Mouse (Mus musculus): ENCODE measurements around the gene Rad51b. TPM values are rescaled to one million over a fixed set of nuclear protein-coding genes. Genes with fewer than 3 reads are reported as not detected.

The Rad51b gene
- polyA plus RNA-seq, 1 experiment from 2014 or later, result 4.7 TPM

DNA sequence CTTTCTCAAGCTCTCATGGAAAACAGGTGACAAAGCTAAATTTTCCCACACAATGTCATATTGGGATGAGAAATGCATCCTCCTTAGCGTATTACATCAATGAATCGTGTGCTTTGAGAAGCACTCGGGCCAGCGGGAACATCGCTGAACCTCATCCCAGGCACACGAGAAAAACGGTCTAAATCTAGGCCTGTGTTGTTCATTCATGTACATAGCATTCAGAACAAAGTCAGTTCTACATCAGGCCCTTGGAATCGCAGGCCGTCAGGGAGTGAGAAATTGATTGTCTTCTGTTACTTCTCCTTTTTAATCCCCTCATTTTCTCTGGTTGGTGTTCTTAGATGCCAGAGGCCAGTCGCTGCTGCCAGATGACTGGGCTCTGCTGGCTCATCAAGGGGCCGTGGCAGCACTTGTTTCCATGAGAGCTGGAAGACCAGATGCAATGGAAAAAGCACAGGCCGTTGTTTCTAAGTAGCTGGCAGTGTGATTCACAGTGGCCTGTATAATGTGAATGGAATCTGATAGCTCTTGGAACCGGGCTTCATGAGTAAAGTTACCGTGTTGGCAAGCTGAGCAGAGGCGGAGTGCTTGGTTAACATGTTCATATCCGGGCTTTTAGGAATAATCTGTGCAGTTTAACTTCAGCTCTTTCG lies 191.6 kb downstream of the Rad51b start:
- ATAC-seq (ENCODE audit: insufficient read depth, low FRiP score, low TSS enrichment) (no peak), DNase-seq (ENCODE audit: low spot score) (no peak)
- H3K9me3 ChIP-seq (ENCODE audit: control insufficient read depth, low read length), result no peaks in the 10 kb centered on the region
- H3K36me3 ChIP-seq (ENCODE audit: control insufficient read depth, insufficient read depth, low read length), result no peaks in the 10 kb centered on the region
- H3K4me2 ChIP-seq (ENCODE audit: low read depth), result no peak overlapping the region
- 88% methylated on average over 17 of the region's 17 CpGs for WGBS
- H3K4me1 ChIP-seq (ENCODE audit: control insufficient read depth, insufficient read depth, low read length), result 0 out of 2 replicates have a peak, but pooled peaks cover 2% of the 10 kb centered on the region
- no peaks in the 10 kb centered on the region for H3K27me3 ChIP-seq (ENCODE audit: control insufficient read depth, insufficient read depth, low read length)
- no peak overlapping the region for H3K9ac ChIP-seq (ENCODE audit: low read length)
- H3K27ac ChIP-seq (ENCODE audit: low read depth, low read length), result no peak overlapping the region
- no peak overlapping the region for H3K4me3 ChIP-seq (ENCODE audit: low read depth, low read length)

DNA sequence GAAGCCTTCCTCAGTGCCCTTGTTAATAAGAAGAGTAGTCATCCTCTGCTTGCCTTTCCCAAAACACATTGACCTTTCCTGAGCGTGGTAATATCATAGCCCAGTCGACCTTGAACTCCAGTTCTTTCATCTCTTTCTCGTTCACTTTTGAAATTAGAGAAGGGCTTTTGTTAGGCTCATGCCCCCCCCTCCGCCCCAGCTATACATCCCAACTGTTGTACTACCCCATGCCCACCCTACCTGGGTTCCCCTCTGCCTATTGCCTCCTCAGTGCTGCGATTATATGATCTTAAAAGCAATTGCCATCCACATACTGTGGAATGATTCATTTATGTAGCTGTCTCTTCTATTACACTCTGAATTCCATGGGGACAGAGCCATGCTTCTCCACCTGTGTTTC lies 193.5 kb downstream of the Rad51b start:
- no peaks in the 10 kb centered on the region for H3K36me3 ChIP-seq (ENCODE audit: control insufficient read depth, insufficient read depth, low read length)
- H3K27ac ChIP-seq (ENCODE audit: low read depth, low read length), result no peak overlapping the region
- H3K4me3 ChIP-seq (ENCODE audit: low read depth, low read length), result no peak overlapping the region
- DNase-seq (ENCODE audit: low spot score) (no peak), ATAC-seq (ENCODE audit: insufficient read depth, low FRiP score, low TSS enrichment) (no peak)
- H3K9ac ChIP-seq (ENCODE audit: low read length), result no peak overlapping the region
- H3K27me3 ChIP-seq (ENCODE audit: control insufficient read depth, insufficient read depth, low read length), result no peaks in the 10 kb centered on the region
- 77% methylated on average over 5 of the region's 5 CpGs for WGBS
- no peak overlapping the region for H3K4me2 ChIP-seq (ENCODE audit: low read depth)
- no peaks in the 10 kb centered on the region for H3K9me3 ChIP-seq (ENCODE audit: control insufficient read depth, low read length)
- 0 out of 2 replicates have a peak, but pooled peaks cover 2% of the 10 kb centered on the region for H3K4me1 ChIP-seq (ENCODE audit: control insufficient read depth, insufficient read depth, low read length)

DNA sequence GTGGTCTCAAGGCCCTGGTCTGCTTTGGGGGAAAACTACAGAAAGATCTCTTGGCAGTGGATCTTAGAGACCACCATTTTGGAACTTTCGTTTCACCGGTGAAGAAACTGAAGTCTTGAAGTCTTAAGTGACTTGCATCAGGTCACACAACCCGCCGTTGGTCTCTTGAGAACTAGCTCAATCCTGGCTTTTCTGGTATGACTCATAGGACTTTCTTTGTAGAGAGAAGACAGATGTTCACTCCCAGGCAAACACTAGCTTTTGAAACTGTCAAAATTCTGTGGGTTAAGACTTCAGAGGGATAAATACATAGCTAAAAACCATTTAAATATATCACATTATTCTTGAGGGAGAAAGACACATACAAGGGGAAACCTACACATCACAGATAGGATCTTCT lies 195.1 kb downstream of the Rad51b start:
- no peaks in the 10 kb centered on the region for H3K27me3 ChIP-seq (ENCODE audit: control insufficient read depth, insufficient read depth, low read length)
- H3K4me3 ChIP-seq (ENCODE audit: low read depth, low read length), result no peak overlapping the region
- 0 out of 2 replicates have a peak, but pooled peaks cover 2% of the 10 kb centered on the region for H3K4me1 ChIP-seq (ENCODE audit: control insufficient read depth, insufficient read depth, low read length)
- no peaks in the 10 kb centered on the region for H3K36me3 ChIP-seq (ENCODE audit: control insufficient read depth, insufficient read depth, low read length)
- ATAC-seq (ENCODE audit: insufficient read depth, low FRiP score, low TSS enrichment) (no peak), DNase-seq (ENCODE audit: low spot score) (no peak)
- WGBS, result 93% methylated on average over 4 of the region's 4 CpGs
- no peak overlapping the region for H3K27ac ChIP-seq (ENCODE audit: low read depth, low read length)
- no peaks in the 10 kb centered on the region for H3K9me3 ChIP-seq (ENCODE audit: control insufficient read depth, low read length)
- H3K4me2 ChIP-seq (ENCODE audit: low read depth), result no peak overlapping the region
- no peak overlapping the region for H3K9ac ChIP-seq (ENCODE audit: low read length)

DNA sequence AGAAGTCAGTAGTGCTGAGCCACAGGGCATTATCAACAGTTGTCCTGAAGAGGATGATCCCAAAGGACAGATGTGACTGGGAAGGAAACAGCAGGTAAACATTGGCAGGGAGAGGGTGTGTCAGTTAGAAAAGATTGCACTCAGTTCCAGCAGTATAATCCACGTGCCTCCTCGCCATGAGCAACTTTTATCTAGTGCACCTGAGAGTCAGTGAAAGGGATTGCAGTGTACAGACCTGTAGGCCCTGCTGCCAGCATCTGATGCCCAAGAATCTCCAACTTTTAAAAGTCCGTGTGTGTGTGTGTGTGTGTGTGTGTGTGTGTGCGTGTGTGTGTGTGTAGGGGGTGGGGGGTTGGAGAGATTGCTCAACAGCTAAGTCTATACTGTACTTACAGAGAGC lies 195.5 kb downstream of the Rad51b start:
- H3K9me3 ChIP-seq (ENCODE audit: control insufficient read depth, low read length), result no peaks in the 10 kb centered on the region
- H3K36me3 ChIP-seq (ENCODE audit: control insufficient read depth, insufficient read depth, low read length), result no peaks in the 10 kb centered on the region
- no peak for DNase-seq (ENCODE audit: low spot score)
- no peak overlapping the region for H3K27ac ChIP-seq (ENCODE audit: low read depth, low read length)
- H3K4me2 ChIP-seq (ENCODE audit: low read depth), result no peak overlapping the region
- no peak overlapping the region for H3K4me3 ChIP-seq (ENCODE audit: low read depth, low read length)
- no peak overlapping the region for H3K9ac ChIP-seq (ENCODE audit: low read length)
- no peak for ATAC-seq (ENCODE audit: insufficient read depth, low FRiP score, low TSS enrichment)
- H3K27me3 ChIP-seq (ENCODE audit: control insufficient read depth, insufficient read depth, low read length), result no peaks in the 10 kb centered on the region
- WGBS, result 91% methylated on average over 4 of the region's 4 CpGs
- H3K4me1 ChIP-seq (ENCODE audit: control insufficient read depth, insufficient read depth, low read length), result 0 out of 2 replicates have a peak, but pooled peaks cover 2% of the 10 kb centered on the region

DNA sequence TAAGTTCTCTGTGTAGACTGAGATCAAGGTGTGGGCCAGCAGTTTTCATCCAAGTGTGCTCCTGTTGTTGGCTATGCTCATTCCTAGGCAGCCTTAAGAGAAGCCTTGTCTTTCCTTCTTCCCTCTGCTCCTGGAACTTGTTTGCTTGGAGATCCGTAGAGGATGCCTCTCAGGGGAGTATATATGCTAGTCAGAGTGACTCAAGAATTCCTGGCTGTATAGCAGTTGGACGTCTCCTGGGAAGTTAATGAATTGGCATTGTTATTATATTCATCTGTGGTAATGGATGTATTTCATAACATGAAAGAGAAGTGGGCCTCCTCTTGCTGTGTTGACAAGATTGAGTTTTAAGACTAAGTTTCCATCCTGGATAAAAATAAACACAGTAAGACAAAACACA lies 196.4 kb downstream of the Rad51b start:
- Histone ChIP-seq H3K4me3 (ENCODE audit: low read depth, low read length) (no peak overlapping the region), H3K27me3 (ENCODE audit: control insufficient read depth, insufficient read depth, low read length) (no peaks in the 10 kb centered on the region), H3K36me3 (ENCODE audit: control insufficient read depth, insufficient read depth, low read length) (no peaks in the 10 kb centered on the region), H3K27ac (ENCODE audit: low read depth, low read length) (no peak overlapping the region), H3K9ac (ENCODE audit: low read length) (no peak overlapping the region), H3K4me1 (ENCODE audit: control insufficient read depth, insufficient read depth, low read length) (0 out of 2 replicates have a peak, but pooled peaks cover 2% of the 10 kb centered on the region), H3K9me3 (ENCODE audit: control insufficient read depth, low read length) (no peaks in the 10 kb centered on the region), H3K4me2 (ENCODE audit: low read depth) (no peak overlapping the region)
- DNase-seq (ENCODE audit: low spot score) (no peak), ATAC-seq (ENCODE audit: insufficient read depth, low FRiP score, low TSS enrichment) (no peak)
- WGBS, result 73% methylated on average over 2 of the region's 2 CpGs

DNA sequence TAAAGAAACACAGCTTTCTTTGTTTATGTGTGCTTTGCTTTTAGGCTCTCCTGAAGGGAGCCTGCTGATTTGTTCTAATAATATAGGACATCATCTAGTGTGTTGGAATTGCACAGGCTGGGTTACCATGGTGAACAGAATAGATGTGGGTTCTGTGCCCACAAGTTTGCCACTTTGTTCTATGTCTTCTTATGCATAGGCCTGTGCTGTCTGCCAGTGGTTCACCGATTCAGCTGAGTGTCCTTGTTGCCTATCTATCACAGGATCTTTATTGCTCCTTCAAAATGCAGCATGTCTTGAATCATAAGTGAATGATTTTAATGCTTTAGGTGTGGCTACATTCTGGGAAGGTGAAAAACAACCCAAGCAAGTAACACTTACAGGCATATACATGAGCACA lies 201.2 kb downstream of the Rad51b start:
- WGBS, result 92% methylated on average over 1 of the region's 1 CpGs

DNA sequence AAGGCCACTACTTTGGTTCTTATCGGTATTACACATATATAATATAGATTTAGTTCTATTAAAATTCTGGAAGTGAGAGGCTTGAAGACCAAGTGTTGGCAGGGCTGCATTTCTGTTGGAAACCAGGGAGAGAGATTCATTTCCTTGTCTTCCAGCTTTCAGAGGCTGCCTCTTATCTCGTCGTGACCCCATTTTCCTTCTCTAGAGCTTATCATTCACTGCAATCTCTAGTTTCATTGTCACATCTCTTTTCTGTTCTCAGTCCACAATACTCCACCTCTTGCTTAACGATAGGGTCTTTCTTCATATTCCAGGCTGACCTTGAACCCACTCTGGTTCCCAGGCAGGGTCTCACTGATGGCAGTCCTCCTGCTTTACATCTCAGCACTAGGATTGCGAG lies 202.7 kb downstream of the Rad51b start:
- Histone ChIP-seq H3K9ac (ENCODE audit: low read length) (no peak overlapping the region), H3K4me3 (ENCODE audit: low read depth, low read length) (no peak overlapping the region), H3K4me1 (ENCODE audit: control insufficient read depth, insufficient read depth, low read length) (peaks cover 13% of the 10 kb centered on the region), H3K36me3 (ENCODE audit: control insufficient read depth, insufficient read depth, low read length) (no peaks in the 10 kb centered on the region), H3K27me3 (ENCODE audit: control insufficient read depth, insufficient read depth, low read length) (no peaks in the 10 kb centered on the region), H3K27ac (ENCODE audit: low read depth, low read length) (no peak overlapping the region), H3K4me2 (ENCODE audit: low read depth) (no peak overlapping the region), H3K9me3 (ENCODE audit: control insufficient read depth, low read length) (no peaks in the 10 kb centered on the region)
- DNase-seq (ENCODE audit: low spot score), result no peak
- 94% methylated on average over 5 of the region's 5 CpGs for WGBS
- ATAC-seq (ENCODE audit: insufficient read depth, low FRiP score, low TSS enrichment), result no peak

More for the DNA sequence above, 201.2 kb downstream of the Rad51b start:
- Histone ChIP-seq H3K36me3 (ENCODE audit: control insufficient read depth, insufficient read depth, low read length) (no peaks in the 10 kb centered on the region), H3K4me2 (ENCODE audit: low read depth) (no peak overlapping the region), H3K9ac (ENCODE audit: low read length) (no peak overlapping the region), H3K27ac (ENCODE audit: low read depth, low read length) (no peak overlapping the region), H3K4me1 (ENCODE audit: control insufficient read depth, insufficient read depth, low read length) (peaks cover 2% of the 10 kb centered on the region; the same call in 1 of the 2 replicates), H3K4me3 (ENCODE audit: low read depth, low read length) (no peak overlapping the region), H3K27me3 (ENCODE audit: control insufficient read depth, insufficient read depth, low read length) (no peaks in the 10 kb centered on the region), H3K9me3 (ENCODE audit: control insufficient read depth, low read length) (no peaks in the 10 kb centered on the region)
- DNase-seq (ENCODE audit: low spot score), result no peak
- ATAC-seq (ENCODE audit: insufficient read depth, low FRiP score, low TSS enrichment), result no peak

DNA sequence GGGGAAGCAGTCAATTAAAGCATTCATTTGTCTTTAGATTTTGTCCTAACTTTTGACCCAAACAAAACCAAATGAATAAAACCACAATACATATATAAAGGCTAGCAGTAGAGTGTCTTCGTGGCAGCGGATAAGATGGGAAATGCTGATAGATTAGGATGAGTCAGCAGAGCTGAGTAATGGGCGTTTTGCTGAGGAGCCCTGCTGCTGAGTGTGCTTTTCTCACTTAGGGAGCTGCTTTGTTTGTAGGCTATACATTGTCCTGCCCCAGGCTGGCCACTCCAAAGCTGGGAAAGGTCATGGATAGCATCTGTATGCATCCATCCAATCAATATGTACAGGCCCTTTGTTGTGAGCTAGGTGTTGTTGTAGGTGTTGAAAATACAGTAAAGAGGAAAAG lies 204.8 kb downstream of the Rad51b start:
- H3K27me3 ChIP-seq (ENCODE audit: control insufficient read depth, insufficient read depth, low read length), result no peaks in the 10 kb centered on the region
- no peaks in the 10 kb centered on the region for H3K9me3 ChIP-seq (ENCODE audit: control insufficient read depth, low read length)
- H3K36me3 ChIP-seq (ENCODE audit: control insufficient read depth, insufficient read depth, low read length), result no peaks in the 10 kb centered on the region
- WGBS, result 59% methylated on average over 3 of the region's 3 CpGs
- H3K9ac ChIP-seq (ENCODE audit: low read length), result no peak overlapping the region
- H3K4me2 ChIP-seq (ENCODE audit: low read depth), result no peak overlapping the region
- no peak overlapping the region for H3K4me3 ChIP-seq (ENCODE audit: low read depth, low read length)
- ATAC-seq (ENCODE audit: insufficient read depth, low FRiP score, low TSS enrichment), result no peak
- no peak for DNase-seq (ENCODE audit: low spot score)
- no peak overlapping the region for H3K27ac ChIP-seq (ENCODE audit: low read depth, low read length)
- H3K4me1 ChIP-seq (ENCODE audit: control insufficient read depth, insufficient read depth, low read length), result peaks cover 15% of the 10 kb centered on the region

DNA sequence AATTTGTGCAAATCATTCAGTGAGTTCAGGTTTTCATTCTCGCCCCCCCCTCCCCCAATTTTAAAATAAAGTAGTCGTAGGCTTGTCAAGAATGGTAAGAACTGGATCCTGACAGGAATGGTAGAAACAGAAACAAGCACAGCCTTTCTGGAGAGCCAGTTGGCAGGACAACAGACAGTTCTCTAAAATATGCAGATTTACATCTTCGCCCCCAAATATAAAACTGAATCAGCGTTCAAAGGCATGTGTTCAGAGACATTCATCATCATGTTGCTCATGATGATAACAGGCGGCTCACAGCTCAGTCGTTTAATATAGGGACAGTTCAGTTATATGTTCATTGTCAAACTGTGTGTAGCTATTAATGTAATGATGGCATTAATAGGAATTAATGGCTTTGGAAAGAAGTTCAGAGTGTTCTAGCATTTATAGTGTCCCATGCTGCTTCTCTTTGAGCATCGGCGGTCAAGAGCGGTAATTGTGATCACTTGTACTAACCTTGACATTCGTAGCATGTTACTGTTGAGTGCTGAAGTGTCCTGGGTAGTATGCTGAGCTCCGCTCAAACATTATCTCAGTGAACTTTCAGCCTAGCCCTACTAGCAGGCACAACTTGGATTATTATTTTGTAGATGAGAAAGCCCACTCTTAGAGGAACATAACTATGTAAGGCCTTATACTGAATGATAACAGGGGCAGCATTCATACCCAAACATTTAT lies 205.9 kb downstream of the Rad51b start:
- no peaks in the 10 kb centered on the region for H3K27me3 ChIP-seq (ENCODE audit: control insufficient read depth, insufficient read depth, low read length)
- WGBS, result 76% methylated on average over 11 of the region's 11 CpGs

More for the DNA sequence above, 205.9 kb downstream of the Rad51b start:
- H3K9ac ChIP-seq (ENCODE audit: low read length), result no peak overlapping the region
- peaks cover 22% of the 10 kb centered on the region for H3K4me1 ChIP-seq (ENCODE audit: control insufficient read depth, insufficient read depth, low read length)
- no peak overlapping the region for H3K4me2 ChIP-seq (ENCODE audit: low read depth)
- no peaks in the 10 kb centered on the region for H3K36me3 ChIP-seq (ENCODE audit: control insufficient read depth, insufficient read depth, low read length)
- no peaks in the 10 kb centered on the region for H3K9me3 ChIP-seq (ENCODE audit: control insufficient read depth, low read length)
- no peak for DNase-seq (ENCODE audit: low spot score)
- no peak overlapping the region for H3K4me3 ChIP-seq (ENCODE audit: low read depth, low read length)
- no peak overlapping the region for H3K27ac ChIP-seq (ENCODE audit: low read depth, low read length)
- ATAC-seq (ENCODE audit: insufficient read depth, low FRiP score, low TSS enrichment), result no peak

Measured in neural tube, embryonic 11.5 days (tissue).